Mouse (Mus musculus): ENCODE results near the gene AC131692.1. TPM values are rescaled to one million over a fixed set of nuclear protein-coding genes. Genes with fewer than 3 reads are reported as not detected.

The AC131692.1 gene
- total RNA-seq, 1 experiment from 2014 or later, result not detected

DNA sequence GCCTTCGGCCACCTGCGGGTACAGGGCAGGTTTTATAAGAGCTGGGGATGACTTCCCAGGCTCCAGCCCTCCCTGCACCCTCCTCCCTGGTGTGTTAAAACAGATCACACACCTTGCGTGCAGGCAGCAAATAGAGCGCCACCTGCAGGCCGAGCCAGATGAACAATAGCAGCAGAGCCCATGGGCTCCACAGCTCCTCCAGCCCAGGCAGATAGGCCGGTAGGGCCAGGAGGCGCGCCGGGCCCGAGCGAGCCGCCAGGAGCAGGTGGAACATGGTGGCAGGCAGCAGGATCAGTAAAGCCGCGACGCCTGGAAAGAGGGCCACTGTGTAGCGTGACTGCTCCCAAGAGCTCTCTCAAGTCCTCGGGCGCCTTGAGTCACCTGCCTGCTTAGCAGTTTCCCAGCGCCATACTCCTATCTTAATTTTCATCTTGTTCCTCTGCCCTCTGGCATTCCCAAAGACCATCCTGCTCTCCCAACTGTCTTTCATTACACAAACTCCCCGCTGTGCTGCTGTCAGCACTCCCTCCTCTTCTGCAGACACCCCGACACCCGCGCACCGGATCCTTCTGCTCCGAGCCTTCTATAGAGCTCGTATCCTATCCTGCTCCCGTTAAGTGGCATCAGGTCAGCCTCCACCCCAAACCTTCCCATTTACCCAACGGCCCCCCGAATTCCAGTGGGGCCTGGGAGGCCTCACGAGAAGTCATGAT, 27.1 kb upstream of the AC131692.1 start:
- peak; percentile 76 for ATAC-seq (ENCODE audit: extremely low read depth, insufficient number of reproducible peaks, low FRiP score, poor library complexity, severe bottlenecking)

DNA sequence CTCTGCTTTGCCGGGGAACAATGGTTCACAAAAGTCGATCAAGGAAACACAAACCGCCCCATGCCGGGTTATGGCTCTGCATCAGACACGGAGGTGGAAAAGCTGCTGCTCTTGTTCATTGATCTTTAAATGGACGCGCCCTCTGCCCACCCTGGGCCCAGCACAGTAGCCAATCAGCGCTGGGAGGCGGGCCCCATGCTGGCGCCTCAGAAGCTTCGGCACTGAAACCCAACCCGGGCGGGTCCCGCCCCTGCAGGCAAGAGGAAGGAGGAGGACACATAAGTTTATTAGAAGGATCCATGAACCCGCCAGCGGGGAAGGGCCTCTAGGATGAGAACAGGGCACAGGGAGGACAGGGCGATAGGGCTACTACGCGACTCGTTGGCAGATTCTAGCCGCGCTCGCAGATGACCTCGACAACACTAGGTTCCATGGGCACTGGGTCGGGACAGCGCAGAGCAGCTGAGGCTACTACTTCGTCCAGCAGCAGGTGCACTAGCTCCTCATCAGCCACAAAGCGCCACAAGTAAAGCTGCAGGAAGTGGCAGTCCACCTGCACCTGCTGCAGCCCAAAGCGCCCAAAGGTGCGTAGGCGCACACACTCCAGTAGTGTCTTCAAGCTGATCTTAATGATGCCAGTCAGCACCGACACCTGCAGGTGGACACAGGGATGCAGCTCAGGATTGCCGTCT, 26.3 kb upstream of the AC131692.1 start, which contains the start of gene Tm7sf2:
Gene Tm7sf2, minus strand, starts transcription at position 650 of the 692 bp plus-strand sequence.
- ATAC-seq (ENCODE audit: extremely low read depth, insufficient number of reproducible peaks, low FRiP score, poor library complexity, severe bottlenecking), result peak; percentile 66

DNA sequence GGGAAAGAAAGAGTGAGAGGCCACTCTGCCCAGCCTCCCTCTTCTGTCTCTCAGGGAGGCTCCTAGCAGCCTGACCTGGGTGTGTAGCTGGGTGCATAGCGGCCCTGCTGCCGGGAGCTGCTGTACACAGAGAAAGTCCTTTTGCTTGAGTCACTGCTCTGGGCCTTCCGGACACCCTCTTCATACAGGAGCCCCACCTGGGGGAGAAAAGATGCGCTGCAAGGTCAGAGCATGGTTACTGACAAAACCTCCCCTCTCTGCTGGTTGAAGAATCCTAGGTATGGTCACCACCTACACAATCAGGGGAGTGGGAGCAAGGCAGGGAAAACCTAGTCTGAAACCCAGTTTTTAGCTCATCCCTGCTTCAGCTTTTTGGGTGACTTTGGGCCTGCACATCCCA, 25.3 kb upstream of the AC131692.1 start:
- ATAC-seq (ENCODE audit: extremely low read depth, insufficient number of reproducible peaks, low FRiP score, poor library complexity, severe bottlenecking), result no peak

DNA sequence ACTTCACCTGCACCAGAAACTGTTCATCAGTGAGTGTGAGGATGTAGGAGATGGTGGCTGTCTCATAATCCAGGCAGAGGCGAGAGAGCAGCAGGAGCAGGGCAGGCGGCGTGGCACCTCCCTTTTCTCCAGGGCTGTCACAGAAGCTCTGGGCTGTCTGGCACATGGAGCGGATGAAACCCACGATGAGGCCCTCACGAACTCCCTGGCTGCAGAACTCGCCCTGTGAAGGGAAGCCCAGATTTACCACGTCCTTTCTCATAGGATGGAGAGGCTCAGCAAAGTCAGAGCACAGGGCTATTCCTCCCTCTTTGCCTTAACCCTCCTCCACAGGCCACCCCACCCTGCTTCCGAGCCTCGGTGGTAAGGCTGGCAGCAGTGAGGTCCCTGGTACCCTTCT, 24.4 kb upstream of the AC131692.1 start:
- ATAC-seq (ENCODE audit: extremely low read depth, insufficient number of reproducible peaks, low FRiP score, poor library complexity, severe bottlenecking), result no peak

DNA sequence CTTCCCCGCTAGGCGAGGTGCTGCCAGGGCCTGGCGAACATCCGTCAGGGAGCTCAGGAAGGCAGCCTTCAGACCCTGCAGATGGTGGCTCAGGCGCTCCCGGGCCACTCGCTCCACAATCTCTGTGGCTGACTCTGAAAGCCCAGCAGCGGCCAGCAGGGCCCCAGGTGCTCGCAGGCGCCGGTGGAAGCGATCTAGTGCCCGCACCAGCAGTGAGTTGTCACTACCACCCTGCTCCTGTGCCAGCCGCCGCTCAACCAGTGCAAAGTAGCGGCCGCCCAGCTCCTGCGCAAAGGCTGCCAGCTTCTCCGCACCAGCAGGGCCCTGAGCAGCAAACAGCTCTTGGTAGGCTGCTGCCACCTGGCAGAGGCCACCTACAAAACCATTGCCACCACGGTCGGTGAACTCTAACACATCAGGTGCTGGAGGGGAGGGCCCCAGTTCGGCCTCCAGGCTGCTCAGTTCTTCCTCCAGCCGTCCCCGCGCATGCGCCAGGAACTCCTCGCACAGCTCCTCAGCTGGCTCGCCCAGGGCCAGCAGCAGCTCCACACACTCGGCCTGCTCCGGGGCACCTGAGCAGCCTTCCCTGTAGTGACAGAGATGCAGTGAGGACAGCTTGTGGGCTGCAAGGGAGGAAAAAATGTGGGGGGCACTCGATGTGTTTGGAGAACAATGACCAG, 23.5 kb upstream of the AC131692.1 start:
- no peak for ATAC-seq (ENCODE audit: extremely low read depth, insufficient number of reproducible peaks, low FRiP score, poor library complexity, severe bottlenecking)

DNA sequence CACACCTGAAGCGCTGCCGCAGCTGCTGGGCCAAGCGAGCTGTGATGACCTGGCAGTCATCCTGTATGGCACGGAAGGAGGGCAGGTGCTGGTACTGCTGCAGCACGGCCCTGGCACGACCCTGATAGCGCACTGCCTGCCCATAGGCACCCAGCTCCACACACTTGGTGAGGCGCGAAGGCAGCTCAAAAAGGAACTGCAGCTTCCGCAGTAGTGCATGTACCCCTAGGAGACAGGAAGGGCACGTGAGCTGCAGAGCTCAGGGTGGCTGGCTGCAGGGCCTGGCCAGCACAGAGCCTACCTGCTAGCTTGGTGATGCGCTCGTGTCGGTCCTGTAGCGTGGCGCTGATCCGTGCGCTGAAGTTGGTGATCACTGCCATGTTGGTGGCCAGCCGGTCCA, 23.0 kb upstream of the AC131692.1 start:
- ATAC-seq (ENCODE audit: extremely low read depth, insufficient number of reproducible peaks, low FRiP score, poor library complexity, severe bottlenecking), result no peak

DNA sequence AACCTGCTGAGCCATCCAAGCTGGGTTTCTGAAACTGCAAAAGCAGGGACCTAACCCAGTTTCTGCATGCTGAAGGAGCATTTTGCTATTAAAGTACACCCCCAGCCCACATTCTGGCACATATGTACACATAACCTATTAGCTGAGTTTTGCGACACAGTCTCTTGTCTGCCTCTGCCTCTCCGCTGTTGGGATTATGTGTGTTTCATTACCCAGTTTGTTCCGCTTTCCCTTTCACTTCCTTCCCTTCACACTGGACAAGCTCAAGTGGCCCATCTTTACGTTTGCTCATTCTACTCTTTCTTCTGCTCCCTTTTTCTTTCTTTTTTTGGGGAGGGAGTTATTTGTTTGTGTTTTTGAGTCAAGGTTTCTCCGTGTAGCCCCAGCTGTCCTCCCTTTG, 20.3 kb upstream of the AC131692.1 start:
- no peak for ATAC-seq (ENCODE audit: extremely low read depth, insufficient number of reproducible peaks, low FRiP score, poor library complexity, severe bottlenecking)

DNA sequence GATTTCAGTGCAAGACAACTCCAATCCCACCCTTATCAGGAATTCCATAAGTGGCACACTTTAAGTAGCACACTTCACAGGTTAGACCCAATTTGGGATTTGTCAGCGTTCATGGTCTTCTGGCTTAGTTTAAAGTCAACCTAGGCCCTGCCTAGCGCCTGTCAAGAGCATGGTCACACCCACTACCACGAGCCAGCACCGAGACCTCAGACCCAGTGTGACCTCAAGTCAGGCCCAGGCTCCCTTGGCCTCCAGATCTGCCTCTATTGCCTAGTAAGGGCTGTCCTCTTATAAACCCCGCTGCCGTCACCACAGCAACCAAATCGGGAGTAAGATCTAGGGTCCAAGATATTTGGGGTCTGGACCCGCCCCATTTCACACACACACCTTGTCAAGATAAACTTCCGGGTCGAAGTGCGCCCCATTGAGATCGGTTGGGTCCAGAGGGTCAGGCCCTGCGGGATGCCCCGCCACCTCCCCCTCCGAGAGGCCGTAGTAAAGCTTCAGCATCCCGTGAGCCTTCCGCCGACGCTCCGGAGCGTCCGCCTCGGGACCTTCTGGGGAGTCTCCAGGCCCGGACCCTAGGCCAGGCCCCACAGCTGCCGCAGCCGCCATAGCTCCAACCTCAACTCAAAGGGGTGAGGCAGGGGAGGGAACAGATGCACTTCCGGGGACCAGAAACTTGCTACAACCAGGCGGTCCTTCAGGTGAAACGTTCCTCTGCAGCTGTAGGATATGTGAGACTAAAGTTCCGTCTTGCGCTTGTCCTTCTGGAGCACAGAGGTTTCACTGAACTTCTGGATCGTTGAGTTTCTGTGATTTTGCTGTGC, 17.4 kb upstream of the AC131692.1 start, which contains the start of gene Vps51:
Gene Vps51, minus strand, starts transcription at position 668 of the 830 bp plus-strand sequence.
- ATAC-seq (ENCODE audit: extremely low read depth, insufficient number of reproducible peaks, low FRiP score, poor library complexity, severe bottlenecking), result peak; percentile 90

DNA sequence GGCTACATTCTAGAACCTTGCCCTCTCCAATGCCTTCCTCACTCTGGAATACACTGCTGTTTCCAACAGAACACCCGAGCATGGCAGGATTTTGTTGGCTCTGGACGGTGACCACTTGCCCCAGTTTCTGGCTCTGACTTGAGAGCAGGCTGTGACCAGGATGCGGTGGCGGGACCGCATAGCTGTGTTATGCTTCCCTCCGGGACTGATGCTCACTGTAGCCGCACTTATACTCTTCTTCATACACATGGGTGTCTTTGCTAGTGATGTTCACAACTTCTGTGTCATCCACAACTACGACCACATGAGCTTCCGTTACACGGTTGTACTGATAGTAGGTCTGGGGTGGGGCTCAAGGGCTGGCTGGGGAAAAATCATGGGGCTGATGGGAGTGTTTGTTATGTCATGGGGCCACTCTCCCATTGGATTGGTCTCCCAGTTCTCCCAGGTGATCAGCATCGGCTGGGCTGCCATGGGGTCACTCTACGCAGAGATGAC, 14.2 kb upstream of the AC131692.1 start, which contains the start of gene Tmem262:
Gene Tmem262, plus strand, starts transcription at position 51 of the 498 bp plus-strand sequence.
- no peak for ATAC-seq (ENCODE audit: extremely low read depth, insufficient number of reproducible peaks, low FRiP score, poor library complexity, severe bottlenecking)

DNA sequence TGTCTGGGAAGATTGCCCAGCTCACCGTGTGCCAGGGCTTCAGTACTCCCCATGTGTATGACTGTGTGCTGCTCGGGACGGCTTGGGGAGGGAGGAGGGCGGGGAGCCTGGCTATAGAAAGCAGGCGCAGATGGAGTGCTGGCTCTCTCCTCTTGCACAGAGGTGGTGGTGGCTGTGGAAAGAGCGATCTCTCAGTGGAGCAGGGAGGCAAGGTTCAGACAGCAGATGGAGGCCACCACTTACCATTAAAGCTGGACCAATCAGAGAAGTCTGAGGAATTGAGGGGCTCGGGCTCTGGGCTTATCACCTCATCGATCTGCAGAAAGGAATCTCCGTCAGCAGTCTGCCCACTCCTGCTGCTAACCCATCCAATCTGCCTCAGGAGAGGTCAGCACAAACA, 12.1 kb upstream of the AC131692.1 start, which contains the start of gene Gm28374:
Gene Gm28374, minus strand, starts transcription at position 101 of the 400 bp plus-strand sequence.
- ATAC-seq (ENCODE audit: extremely low read depth, insufficient number of reproducible peaks, low FRiP score, poor library complexity, severe bottlenecking), result no peak

DNA sequence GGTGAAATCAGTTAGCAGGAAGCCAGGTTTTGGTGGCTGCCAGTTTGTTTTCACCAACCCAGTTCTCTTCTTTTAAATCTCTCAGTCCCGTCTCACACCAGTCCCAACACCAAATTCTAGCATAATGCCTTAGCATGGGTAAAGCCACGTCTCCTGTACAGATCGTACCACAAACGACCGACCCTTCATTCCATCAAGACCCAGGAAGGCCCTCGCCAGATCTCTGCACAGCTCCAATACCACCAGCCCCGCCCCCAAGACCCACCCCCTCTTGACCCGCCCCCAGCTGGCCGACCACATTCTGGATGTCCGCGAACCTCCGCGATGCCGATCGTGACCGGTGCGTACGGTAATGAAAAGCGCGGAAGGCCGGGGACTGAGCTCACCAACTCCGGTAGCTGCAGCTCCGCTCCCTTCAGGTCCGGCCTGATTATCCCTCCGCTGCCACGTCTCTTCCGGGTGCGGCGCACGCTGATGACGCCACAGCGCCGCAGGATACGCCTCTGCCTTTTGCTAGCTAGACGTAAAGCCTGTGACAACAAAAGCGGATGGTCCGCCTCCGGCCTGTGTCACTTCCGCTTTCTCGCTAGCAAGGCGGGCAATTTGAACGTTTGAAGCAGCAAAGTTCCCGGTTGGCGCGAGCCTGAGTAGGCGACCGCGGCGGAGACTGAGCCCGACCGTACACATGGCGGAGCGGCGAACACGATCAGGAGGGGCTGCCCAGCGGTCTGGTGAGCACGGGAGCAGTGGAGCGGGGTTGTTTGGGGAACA, 9.6 kb upstream of the AC131692.1 start, which contains the start of the genes Zfpl1 and Cdca5:
Gene Zfpl1, minus strand, starts transcription at position 479 of the 771 bp plus-strand sequence.
Gene Cdca5, plus strand, starts transcription at position 506 of the 771 bp plus-strand sequence.
- peak; percentile 95 for ATAC-seq (ENCODE audit: extremely low read depth, insufficient number of reproducible peaks, low FRiP score, poor library complexity, severe bottlenecking)

DNA sequence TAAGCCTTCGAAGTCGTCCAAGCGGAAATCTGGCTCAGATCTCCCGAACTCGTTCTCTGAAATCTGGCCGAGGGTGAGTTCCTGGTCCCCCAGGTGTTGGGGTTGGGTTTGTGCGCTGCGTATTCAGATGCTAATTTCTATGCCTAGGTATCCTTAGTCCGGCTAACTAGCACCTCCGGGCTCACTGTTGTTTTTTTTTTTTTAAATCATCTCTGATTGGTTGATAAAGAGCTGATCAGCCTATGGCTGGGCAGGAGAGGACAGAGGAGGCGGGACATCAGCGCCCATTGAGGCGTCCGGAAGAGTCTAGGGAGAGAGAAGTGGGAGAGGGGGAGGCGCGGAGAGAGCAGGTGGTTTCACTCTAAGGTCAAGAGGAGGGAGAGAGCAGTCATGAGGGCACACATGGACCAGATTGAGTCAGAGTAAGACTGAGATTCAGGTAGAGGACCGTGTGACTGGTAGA, 8.8 kb upstream of the AC131692.1 start:
- peak; percentile 28; the same call in 1 of the 2 replicates for ATAC-seq (ENCODE audit: extremely low read depth, insufficient number of reproducible peaks, low FRiP score, poor library complexity, severe bottlenecking)

DNA sequence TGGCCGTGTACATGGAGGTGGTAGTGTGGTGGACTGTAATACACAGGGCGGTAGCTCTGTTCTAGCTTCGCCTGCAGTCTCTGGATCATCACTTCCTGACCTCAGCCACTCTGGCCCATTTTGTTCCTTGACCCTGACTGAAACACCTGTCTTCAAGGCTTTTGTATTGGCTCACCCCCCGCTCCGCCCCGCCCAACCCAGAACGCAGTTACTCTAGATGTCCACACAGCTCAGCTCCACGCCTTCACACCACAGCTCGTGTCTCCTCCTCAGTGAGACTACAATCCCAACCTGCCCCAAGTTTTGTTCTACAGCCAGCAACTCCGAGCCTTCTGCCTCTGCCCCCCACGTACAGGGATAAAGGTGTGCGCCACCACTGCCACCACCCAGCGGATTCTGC, 5.4 kb upstream of the AC131692.1 start:
- no peak for ATAC-seq (ENCODE audit: extremely low read depth, insufficient number of reproducible peaks, low FRiP score, poor library complexity, severe bottlenecking)

DNA sequence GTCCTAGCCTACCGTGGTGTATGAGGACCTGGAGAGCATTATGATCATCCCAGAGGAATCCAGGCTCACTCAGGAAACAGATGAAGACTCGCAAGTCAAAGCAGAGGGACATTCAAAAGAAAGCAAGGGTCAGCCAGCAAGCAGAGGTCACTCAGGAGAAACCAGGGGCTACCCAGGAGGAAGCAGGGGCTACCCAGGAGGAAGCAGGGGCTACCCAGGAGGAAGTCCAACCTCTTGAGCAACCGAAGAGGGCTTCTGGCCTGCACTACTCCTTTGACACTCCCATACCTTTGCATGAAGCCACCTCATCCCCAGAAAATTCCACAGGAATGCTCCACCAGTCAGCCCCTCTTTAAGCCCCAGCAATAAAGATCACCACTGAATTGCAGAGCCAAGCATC, 3.6 kb downstream of the AC131692.1 start:
- no peak for ATAC-seq (ENCODE audit: extremely low read depth, insufficient number of reproducible peaks, low FRiP score, poor library complexity, severe bottlenecking)

DNA sequence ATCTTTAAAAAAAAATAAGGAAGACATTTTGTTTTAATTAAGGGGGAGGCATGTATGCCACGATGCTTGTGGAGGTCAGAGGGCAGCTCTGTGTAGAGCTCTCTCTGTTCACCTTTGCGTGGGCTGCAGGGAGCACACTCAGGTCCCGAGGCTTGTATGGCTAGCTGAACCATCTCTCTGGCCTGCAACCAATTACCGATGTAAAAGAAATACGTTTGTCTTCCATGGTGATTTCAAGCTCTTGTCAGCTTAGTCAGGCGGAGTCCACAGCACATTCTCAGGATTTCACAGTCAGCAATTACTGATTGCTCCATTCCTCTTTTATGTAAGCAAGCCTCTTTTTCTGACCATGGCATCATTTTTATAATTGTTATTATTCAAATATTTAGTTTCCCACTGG, 7.0 kb downstream of the AC131692.1 start:
- ATAC-seq (ENCODE audit: extremely low read depth, insufficient number of reproducible peaks, low FRiP score, poor library complexity, severe bottlenecking), result no peak

DNA sequence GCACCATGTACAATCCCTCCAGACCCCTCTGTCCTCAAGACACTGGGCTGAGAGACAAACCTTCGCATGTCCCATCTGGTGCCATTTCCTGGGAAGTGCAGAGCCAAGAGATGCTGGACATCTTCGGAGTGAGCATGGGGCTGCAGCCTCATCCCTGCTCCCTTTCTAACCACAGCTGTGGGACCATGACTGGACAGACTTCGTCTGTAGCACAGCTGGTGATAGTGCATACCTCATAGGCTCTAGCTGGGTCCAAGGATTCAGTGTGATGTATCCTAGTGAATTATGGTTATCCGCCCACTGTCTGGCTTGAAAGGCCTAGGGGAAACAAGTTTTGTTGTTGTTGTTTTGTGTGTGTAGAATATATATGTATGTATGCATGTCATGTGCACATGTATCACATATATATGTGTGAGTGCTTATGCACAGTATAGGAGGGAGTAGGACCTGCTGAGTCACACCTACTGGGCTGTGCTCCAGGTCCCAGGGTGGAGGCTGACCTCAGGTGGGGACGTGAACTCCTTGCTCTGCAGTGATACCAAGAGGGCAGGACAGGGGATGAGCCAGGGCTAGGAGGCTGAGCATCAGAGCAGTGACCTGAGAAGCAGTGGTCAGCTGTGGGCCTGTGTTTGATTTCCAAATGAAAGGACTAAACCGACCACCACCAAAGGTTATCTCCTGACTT, 8.1 kb downstream of the AC131692.1 start:
- ATAC-seq (ENCODE audit: extremely low read depth, insufficient number of reproducible peaks, low FRiP score, poor library complexity, severe bottlenecking), result no peak

DNA sequence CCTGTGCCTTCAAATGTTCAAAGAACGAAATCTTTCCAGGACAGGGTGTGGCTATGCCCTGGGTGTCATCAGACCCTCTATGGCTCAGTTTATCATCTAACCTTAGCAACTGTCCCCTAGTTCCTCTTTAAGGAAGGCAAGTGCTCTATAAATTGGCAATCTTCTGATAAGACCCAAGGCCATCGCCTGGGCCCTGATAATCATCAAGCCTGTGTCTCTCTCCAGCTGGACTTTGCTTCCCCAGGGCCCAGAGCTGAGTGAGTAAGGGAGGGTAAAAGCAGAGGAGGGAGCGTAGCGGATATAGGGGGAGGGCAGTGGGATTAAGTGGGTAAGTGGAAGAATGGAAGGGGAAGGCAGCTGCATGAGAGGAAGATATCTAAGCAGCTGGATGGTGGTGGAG, 10.3 kb downstream of the AC131692.1 start:
- no peak for ATAC-seq (ENCODE audit: extremely low read depth, insufficient number of reproducible peaks, low FRiP score, poor library complexity, severe bottlenecking)
